Mouse (Mus musculus) T-cell, adult 2 months (primary cell): ENCODE measurements around the gene Nemp2.

Experiments used
- DNase-seq: peaks from one replicate; pipeline ENCODE4 v3.0.0; 2022; ENCODE audit warnings: low spot score

Gene Nemp2

GRCm38 (mm10) chr1:52630248-52630936, at the start of gene Nemp2:
Gene Nemp2, plus strand, starts transcription at chr1:52630703.
- peak; percentile 92 for DNase-seq

GRCm38 (mm10) chr1:52581744-52582143, 48.8 kb upstream of the Nemp2 start:
- DNase-seq, result peak; percentile 19

- no peak for DNase-seq
Measured at GRCm38 (mm10) chr1:52582866-52583265, 47.6 kb upstream of the Nemp2 start.

DNA sequence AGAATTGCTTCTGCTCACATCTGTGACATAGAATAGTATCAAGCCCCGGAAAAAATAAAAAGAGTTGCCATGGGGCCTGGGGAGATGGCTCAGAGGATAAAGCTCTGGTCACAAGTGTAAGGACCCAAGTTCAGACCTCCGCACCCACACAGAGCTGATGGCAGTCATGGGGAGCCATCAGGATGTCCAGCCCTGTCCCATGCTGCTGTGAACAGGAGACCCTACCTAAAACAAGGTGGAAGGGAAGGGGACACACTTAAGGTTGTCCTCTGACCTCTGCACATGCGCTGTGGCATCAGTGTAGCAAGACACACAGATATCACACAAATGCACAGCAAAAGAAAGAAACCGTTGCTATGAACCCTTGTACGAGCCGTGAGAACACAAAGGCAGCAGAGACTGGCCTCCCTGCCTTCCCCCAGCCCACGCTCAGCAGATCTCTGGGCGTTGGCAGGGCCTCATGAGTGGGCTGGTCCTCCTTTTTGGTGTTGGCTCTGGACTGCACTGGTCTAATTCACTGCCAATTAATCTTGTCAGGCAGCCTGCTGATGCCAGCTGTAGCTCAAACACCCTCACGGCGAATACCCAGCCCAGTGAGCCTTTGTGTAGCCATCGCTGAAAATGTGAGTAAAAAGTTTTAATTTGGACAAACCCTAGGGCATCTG, 33.4 kb upstream of the Nemp2 start:
- no peak for DNase-seq

DNA sequence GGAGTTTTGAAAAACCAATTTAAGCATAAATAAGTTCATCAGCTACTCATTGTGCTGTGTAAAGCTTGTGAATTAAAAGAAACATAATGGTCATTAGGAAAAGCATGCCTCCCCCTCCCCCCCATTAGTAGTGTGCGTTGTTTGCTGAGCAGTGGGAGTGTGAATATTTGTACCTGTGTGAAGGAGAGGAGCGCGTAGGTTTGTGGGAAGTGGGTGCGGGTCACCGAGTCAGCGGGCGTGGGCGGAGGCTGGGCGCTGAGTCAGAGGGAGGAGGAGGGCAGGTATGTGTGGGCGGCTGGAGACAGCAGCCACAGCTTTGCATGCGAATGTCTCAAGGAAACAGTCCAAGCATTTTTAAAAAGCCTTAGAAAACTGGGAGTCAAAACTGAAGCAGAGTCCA, 32.7 kb upstream of the Nemp2 start:
- peak; percentile 80 for DNase-seq

GRCm38 (mm10) chr1:52598361-52598760, 32.1 kb upstream of the Nemp2 start:
- no peak for DNase-seq

- DNase-seq, result no peak
Measured at GRCm38 (mm10) chr1:52601496-52601895, 29.0 kb upstream of the Nemp2 start.

GRCm38 (mm10) chr1:52607700-52608099, 22.8 kb upstream of the Nemp2 start:
- DNase-seq, result peak; percentile 26

DNA sequence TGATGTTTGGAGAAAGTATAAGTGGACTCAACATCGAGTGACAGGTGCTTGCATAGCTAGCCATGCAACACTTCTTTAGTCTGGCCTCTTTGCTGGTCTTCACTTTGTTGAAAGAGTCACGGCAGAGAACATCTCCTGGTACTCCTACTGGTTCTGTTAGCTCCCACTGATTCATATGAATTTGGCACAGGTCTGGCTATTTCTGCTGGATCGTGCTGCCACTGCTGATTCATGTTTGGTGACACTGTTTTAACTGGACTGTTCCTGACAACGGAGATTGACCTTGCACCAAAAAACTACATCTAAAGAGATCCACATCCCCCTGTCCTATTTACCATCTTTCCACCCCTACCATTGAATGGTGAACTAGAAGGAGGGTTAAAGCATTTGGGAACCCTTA, 22.0 kb upstream of the Nemp2 start:
- no peak for DNase-seq

- DNase-seq, result no peak
Measured at GRCm38 (mm10) chr1:52618217-52618616, 12.3 kb upstream of the Nemp2 start.

- no peak for DNase-seq
Measured at GRCm38 (mm10) chr1:52620442-52620841, 10.1 kb upstream of the Nemp2 start.

- DNase-seq, result peak; percentile 79
Measured at GRCm38 (mm10) chr1:52630937-52631299, 415 bp downstream of the Nemp2 start.

GRCm38 (mm10) chr1:52631570-52631969, 1.1 kb downstream of the Nemp2 start:
- DNase-seq, result peak; percentile 47

DNA sequence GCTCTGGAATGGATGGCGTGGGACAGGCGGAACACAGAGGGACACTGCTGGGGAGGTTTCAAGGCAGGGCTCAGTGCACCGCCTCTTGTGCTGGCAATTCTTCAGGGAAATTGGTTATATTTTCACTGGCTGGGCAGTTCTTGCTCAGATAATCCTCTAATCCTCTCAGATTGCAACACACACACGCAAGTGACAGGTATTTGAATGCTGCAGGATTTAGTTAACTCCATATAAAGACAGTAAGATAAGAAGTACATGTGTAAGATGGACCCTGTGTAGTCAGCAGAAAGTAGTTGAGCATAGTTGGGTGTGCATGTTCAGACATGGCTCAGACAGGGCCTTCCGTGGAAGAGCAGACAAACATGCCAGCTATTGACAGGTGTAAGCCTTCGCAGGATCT, 3.7 kb downstream of the Nemp2 start:
- DNase-seq, result no peak

DNA sequence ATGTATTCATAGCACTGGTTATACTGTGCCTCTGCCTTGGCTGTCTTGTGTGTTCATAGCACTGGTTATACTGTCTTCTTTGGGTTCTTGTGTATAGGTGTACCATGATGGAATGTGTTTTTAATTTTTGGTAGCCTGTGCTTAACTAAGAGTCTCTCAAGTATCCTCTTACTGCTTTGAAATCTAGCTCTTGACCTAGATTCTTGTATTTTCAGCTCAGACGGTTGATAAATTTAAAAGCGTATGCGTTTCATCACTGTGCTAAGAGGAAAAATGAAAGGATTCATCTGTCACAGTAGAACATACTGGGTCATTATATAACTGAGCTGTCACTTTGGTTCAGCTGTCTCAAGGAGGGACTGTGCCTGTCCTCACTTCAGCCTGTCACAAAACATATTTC, 5.4 kb downstream of the Nemp2 start:
- no peak for DNase-seq

GRCm38 (mm10) chr1:52638101-52638500, 7.6 kb downstream of the Nemp2 start:
- DNase-seq, result no peak

- DNase-seq, result no peak
Measured at GRCm38 (mm10) chr1:52639090-52639489, 8.6 kb downstream of the Nemp2 start.

- no peak for DNase-seq
Measured at GRCm38 (mm10) chr1:52640266-52640665, 9.8 kb downstream of the Nemp2 start.

GRCm38 (mm10) chr1:52640736-52641135, 10.2 kb downstream of the Nemp2 start:
- DNase-seq, result no peak

DNA sequence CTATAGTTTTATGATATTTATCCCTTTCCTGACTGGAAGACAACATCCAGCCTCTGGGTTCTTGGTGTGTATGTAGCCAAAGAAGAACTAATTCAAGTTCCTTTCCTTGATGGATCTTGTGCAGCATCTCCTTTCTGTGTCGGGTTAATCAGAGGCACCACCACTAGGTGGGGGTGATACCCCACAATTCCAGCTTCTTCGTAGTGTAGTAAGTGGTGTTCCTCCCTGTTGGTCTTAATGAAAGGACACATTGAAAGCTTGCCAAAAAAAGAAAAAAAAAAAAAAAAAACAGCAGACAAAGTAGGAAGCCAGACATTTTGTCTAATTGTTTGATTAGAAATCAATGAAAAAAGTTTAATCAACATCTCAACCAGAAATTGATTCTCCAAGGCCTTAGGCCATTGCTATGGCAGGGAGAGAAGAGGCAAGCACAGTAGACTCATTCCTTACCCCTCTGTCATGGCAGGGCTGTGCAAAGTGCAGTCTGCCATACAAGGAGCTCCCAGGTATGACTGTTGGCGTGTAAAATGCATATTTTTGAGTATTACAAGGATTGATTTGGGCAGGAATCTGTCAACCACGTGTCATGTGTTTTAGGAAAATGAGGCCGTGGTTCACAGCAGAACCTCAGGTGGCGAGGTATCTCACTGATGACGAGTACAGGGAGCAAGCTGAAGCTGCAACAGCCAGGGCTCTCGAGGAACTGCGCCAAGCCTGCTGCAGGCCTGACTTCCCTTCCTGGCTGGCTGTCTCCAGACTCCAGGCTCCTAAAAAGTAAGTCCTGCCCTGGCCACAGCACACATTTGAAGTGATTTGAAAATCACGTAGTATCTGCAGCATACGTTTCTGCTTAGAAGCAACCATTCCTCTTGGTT, 17.9 kb downstream of the Nemp2 start:
- DNase-seq, result peak; percentile 83

DNA sequence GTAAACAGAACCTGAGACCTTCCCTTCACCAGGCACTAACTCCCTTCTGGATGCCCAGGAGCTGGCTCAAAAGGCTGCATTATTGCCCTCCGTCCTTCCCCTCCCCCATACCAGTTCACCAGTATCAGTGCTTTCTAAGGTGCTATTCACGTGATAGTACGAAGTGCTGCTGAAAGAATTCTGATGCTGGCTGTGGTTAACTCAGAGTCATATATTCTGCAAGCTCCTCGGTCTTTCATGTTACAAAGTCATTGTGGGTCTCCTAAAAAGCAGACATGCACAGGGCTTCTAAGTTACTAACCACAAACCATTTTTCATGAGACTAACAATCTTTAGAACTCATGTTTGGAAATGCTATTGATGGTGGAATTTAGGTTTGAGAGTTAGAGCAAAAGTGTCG, 19.6 kb downstream of the Nemp2 start:
- peak; percentile 77 for DNase-seq

- peak; percentile 21 for DNase-seq
Measured at GRCm38 (mm10) chr1:52652601-52653253, 22.2 kb downstream of the Nemp2 start.
